Mouse (Mus musculus) small intestine, adult 2 months (tissue): ENCODE measurements at regions not wholly inside any gene's neighbourhood (a gene's known extent, or its start where the extent isn't known, plus 50 kb on each side); places are given as distances from the start of the nearest gene placed in this dataset.

Source experiments
- CTCF ChIP-seq: fragments of 200-500 bp; IDR thresholded peaks from 2 replicates; pipeline ENCODE4 v1.5.1; 2012; ENCODE audit warnings: low read depth, mild to moderate bottlenecking, control low read depth, inconsistent platforms, low read length, moderate library complexity, mixed read lengths; ENCODE audit not compliant: insufficient replicate concordance, insufficient read length; ENCODE audit errors: extremely low read depth
- POLR2A ChIP-seq: fragments of 200-500 bp; IDR thresholded peaks from 2 replicates; pipeline ENCODE4 v1.6.1; 2012; ENCODE audit warnings: low read depth, mild to moderate bottlenecking, control low read depth, inconsistent platforms, low read length, moderate library complexity

DNA sequence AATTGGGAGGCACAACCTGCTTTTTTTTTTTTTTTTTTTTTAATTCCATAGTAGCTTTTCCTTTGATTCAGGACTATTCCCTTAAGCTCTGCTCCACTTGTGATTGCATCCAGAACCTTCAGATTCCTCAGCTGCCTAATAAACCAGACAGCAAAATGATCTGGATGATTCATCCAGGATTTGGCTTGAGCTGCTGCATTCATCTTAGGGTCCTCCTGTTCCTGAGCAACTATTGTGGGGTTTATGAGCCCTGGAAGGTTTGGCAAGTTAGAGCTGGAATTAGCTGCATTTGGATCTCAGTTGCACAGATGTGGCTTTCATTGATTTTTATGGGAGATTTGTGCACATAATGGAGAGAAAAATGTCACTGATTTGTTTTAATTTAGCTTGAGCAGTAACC is 183.3 kb downstream of the Otol1 start:
- TF ChIP-seq POLR2A (no peak), CTCF (no peak)
